Mouse (Mus musculus) ES-Bruce4 (cell line): ENCODE data around the gene Pex13.

Source experiments
- CTCF ChIP-seq: IDR thresholded peaks from one replicate; pipeline ENCODE4 v1.8.1; 2011; ENCODE audit warnings: low read depth, low read length
- EP300 ChIP-seq: IDR thresholded peaks from 2 replicates; pipeline ENCODE4 v1.6.1; 2011; ENCODE audit warnings: low read depth, low read length; ENCODE audit not compliant: insufficient read depth
- POLR2A ChIP-seq: IDR thresholded peaks from one replicate; pipeline ENCODE4 v1.8.1; 2011; ENCODE audit warnings: low read length; ENCODE audit not compliant: insufficient read depth

GRCm38 (mm10) chr11:23666526-23666925, 767 bp upstream of the Pex13 start:
- TF ChIP-seq CTCF (no peak), POLR2A (no peak), EP300 (no peak)
